Mouse (Mus musculus): Measurements from ENCODE around the gene Kbtbd4. TPM values are rescaled to one million over a fixed set of nuclear protein-coding genes. Genes with fewer than 3 reads are reported as not detected.
A peak's percentile ranks its signal among the peaks of the same experiment; 100 is the strongest.

Kbtbd4 gene
- polyA plus RNA-seq, 1 experiment from 2014 or later: 64.2 TPM

- peaks cover 25% of the 10 kb centered on the region for H3K4me1 ChIP-seq (replicated peaks)
- H3K27ac ChIP-seq: no peak overlapping the region
- no peak overlapping the region for H3K4me3 ChIP-seq (replicated peaks)
- WGBS: 87% methylated on average over 1 of the region's 1 CpGs
- H3K36me3 ChIP-seq: peaks cover 68% of the 10 kb centered on the region
- no peaks in the 10 kb centered on the region for H3K9me3 ChIP-seq
- H3K4me2 ChIP-seq (replicated peaks): no peak overlapping the region
- no peaks in the 10 kb centered on the region for H3K27me3 ChIP-seq
- no peak for ATAC-seq
- H3K9ac ChIP-seq (replicated peaks): no peak overlapping the region
Measured at GRCm38 (mm10) chr2:90911668-90912067, 7.1 kb downstream of the Kbtbd4 start.

- H3K4me1 ChIP-seq (replicated peaks): peaks cover 28% of the 10 kb centered on the region
- no peak overlapping the region for H3K4me2 ChIP-seq (replicated peaks)
- WGBS: 88% methylated on average over 2 of the region's 2 CpGs
- H3K9ac ChIP-seq (replicated peaks): no peak overlapping the region
- no peak for ATAC-seq
- H3K4me3 ChIP-seq (replicated peaks): no peak overlapping the region
- H3K36me3 ChIP-seq: peaks cover 51% of the 10 kb centered on the region
- H3K9me3 ChIP-seq: no peaks in the 10 kb centered on the region
- H3K27ac ChIP-seq: no peak overlapping the region
- H3K27me3 ChIP-seq: no peaks in the 10 kb centered on the region
Measured at GRCm38 (mm10) chr2:90913671-90914070, 9.1 kb downstream of the Kbtbd4 start.

GRCm38 (mm10) chr2:90915516-90915915 is 11.0 kb downstream of the Kbtbd4 start:
- H3K27ac ChIP-seq: no peak overlapping the region
- H3K27me3 ChIP-seq: no peaks in the 10 kb centered on the region
- peaks cover 34% of the 10 kb centered on the region for H3K36me3 ChIP-seq
- H3K4me3 ChIP-seq (replicated peaks): no peak overlapping the region
- H3K4me2 ChIP-seq (replicated peaks): peak overlapping the region; percentile 71
- no peaks in the 10 kb centered on the region for H3K9me3 ChIP-seq
- no peak for ATAC-seq
- H3K9ac ChIP-seq (replicated peaks): peak overlapping the region; percentile 94; the same call in 1 of the 2 replicates
- 75% methylated on average over 1 of the region's 1 CpGs for WGBS
- H3K4me1 ChIP-seq (replicated peaks): peaks cover 28% of the 10 kb centered on the region

- 26% methylated on average over 7 of the region's 7 CpGs for WGBS
- Histone ChIP-seq H3K9ac (replicated peaks) (peak overlapping the region; percentile 94), H3K36me3 (peaks cover 23% of the 10 kb centered on the region), H3K9me3 (no peaks in the 10 kb centered on the region), H3K4me3 (replicated peaks) (peak overlapping the region; percentile 71), H3K4me2 (replicated peaks) (peak overlapping the region; percentile 71), H3K4me1 (replicated peaks) (peaks cover 28% of the 10 kb centered on the region), H3K27ac (peak overlapping the region; percentile 92), H3K27me3 (no peaks in the 10 kb centered on the region)
- ATAC-seq: peak; percentile 5; the same call in 1 of the 2 replicates
Measured at GRCm38 (mm10) chr2:90916560-90917232, 12.2 kb downstream of the Kbtbd4 start.

GRCm38 (mm10) chr2:90917233-90917998 is 12.9 kb downstream of the Kbtbd4 start:
- under 1% methylated on average over 57 of the region's 73 CpGs for WGBS
- Histone ChIP-seq H3K9me3 (no peaks in the 10 kb centered on the region), H3K4me1 (replicated peaks) (peaks cover 28% of the 10 kb centered on the region), H3K4me2 (replicated peaks) (peak overlapping the region; percentile 71), H3K9ac (replicated peaks) (peak overlapping the region; percentile 94), H3K36me3 (peaks cover 18% of the 10 kb centered on the region), H3K4me3 (replicated peaks) (peak overlapping the region; percentile 71), H3K27ac (peak overlapping the region; percentile 92), H3K27me3 (no peaks in the 10 kb centered on the region)
- ATAC-seq: peak; percentile 91

- Histone ChIP-seq H3K27me3 (no peaks in the 10 kb centered on the region), H3K9ac (replicated peaks) (peak overlapping the region; percentile 94), H3K4me1 (replicated peaks) (peaks cover 28% of the 10 kb centered on the region), H3K36me3 (peaks cover 11% of the 10 kb centered on the region), H3K4me3 (replicated peaks) (peak overlapping the region; percentile 71), H3K27ac (peak overlapping the region; percentile 92), H3K9me3 (no peaks in the 10 kb centered on the region), H3K4me2 (replicated peaks) (peak overlapping the region; percentile 71)
- ATAC-seq: peak; percentile 65; the same call in 1 of the 2 replicates
- WGBS: 11% methylated on average over 16 of the region's 16 CpGs
Measured at GRCm38 (mm10) chr2:90917999-90918698, 13.6 kb downstream of the Kbtbd4 start.

GRCm38 (mm10) chr2:90921178-90921577 is 16.6 kb downstream of the Kbtbd4 start:
- no peaks in the 10 kb centered on the region for H3K9me3 ChIP-seq
- 90% methylated on average over 1 of the region's 1 CpGs for WGBS
- no peak overlapping the region for H3K4me3 ChIP-seq (replicated peaks)
- no peaks in the 10 kb centered on the region for H3K36me3 ChIP-seq
- H3K9ac ChIP-seq (replicated peaks): no peak overlapping the region
- ATAC-seq: no peak
- H3K27ac ChIP-seq: no peak overlapping the region
- H3K4me2 ChIP-seq (replicated peaks): no peak overlapping the region
- H3K27me3 ChIP-seq: no peaks in the 10 kb centered on the region
- H3K4me1 ChIP-seq (replicated peaks): peaks cover 18% of the 10 kb centered on the region

GRCm38 (mm10) chr2:90922636-90923035 is 18.1 kb downstream of the Kbtbd4 start:
- Histone ChIP-seq H3K9me3 (no peaks in the 10 kb centered on the region), H3K36me3 (no peaks in the 10 kb centered on the region), H3K4me3 (replicated peaks) (no peak overlapping the region), H3K9ac (replicated peaks) (no peak overlapping the region), H3K4me2 (replicated peaks) (no peak overlapping the region), H3K27ac (no peak overlapping the region), H3K4me1 (replicated peaks) (peaks cover 8% of the 10 kb centered on the region), H3K27me3 (no peaks in the 10 kb centered on the region)
- no peak for ATAC-seq
- 100% methylated on average over 2 of the region's 2 CpGs for WGBS

- no peak overlapping the region for H3K27ac ChIP-seq
- WGBS: 85% methylated on average over 13 of the region's 13 CpGs
- no peak overlapping the region for H3K9ac ChIP-seq (replicated peaks)
- no peaks in the 10 kb centered on the region for H3K4me1 ChIP-seq (replicated peaks)
- no peak overlapping the region for H3K4me3 ChIP-seq (replicated peaks)
- no peaks in the 10 kb centered on the region for H3K36me3 ChIP-seq
- no peaks in the 10 kb centered on the region for H3K27me3 ChIP-seq
- no peak overlapping the region for H3K4me2 ChIP-seq (replicated peaks)
- no peak for ATAC-seq
- no peaks in the 10 kb centered on the region for H3K9me3 ChIP-seq
Measured at GRCm38 (mm10) chr2:90928566-90928965, 24.0 kb downstream of the Kbtbd4 start.

GRCm38 (mm10) chr2:90931829-90932228 is 27.3 kb downstream of the Kbtbd4 start:
- Histone ChIP-seq H3K27me3 (no peaks in the 10 kb centered on the region), H3K27ac (no peak overlapping the region), H3K9me3 (no peaks in the 10 kb centered on the region), H3K4me1 (replicated peaks) (no peaks in the 10 kb centered on the region), H3K4me3 (replicated peaks) (no peak overlapping the region), H3K36me3 (no peaks in the 10 kb centered on the region), H3K4me2 (replicated peaks) (no peak overlapping the region), H3K9ac (replicated peaks) (no peak overlapping the region)
- WGBS: 88% methylated on average over 8 of the region's 8 CpGs
- no peak for ATAC-seq

GRCm38 (mm10) chr2:90932273-90932672 is 27.7 kb downstream of the Kbtbd4 start:
- Histone ChIP-seq H3K9me3 (no peaks in the 10 kb centered on the region), H3K36me3 (no peaks in the 10 kb centered on the region), H3K9ac (replicated peaks) (no peak overlapping the region), H3K27ac (no peak overlapping the region), H3K27me3 (no peaks in the 10 kb centered on the region), H3K4me3 (replicated peaks) (no peak overlapping the region), H3K4me1 (replicated peaks) (no peaks in the 10 kb centered on the region), H3K4me2 (replicated peaks) (no peak overlapping the region)
- no peak for ATAC-seq
- WGBS: 60% methylated on average over 2 of the region's 2 CpGs

- Histone ChIP-seq H3K4me1 (replicated peaks) (peaks cover 24% of the 10 kb centered on the region), H3K27ac (no peak overlapping the region), H3K36me3 (no peaks in the 10 kb centered on the region), H3K4me3 (replicated peaks) (no peak overlapping the region), H3K27me3 (no peaks in the 10 kb centered on the region), H3K9ac (replicated peaks) (no peak overlapping the region), H3K9me3 (no peaks in the 10 kb centered on the region), H3K4me2 (replicated peaks) (no peak overlapping the region)
- no peak for ATAC-seq
- WGBS: 80% methylated on average over 3 of the region's 3 CpGs
Measured at GRCm38 (mm10) chr2:90938362-90938761, 33.8 kb downstream of the Kbtbd4 start.
